Mouse (Mus musculus) MEL (cell line): ENCODE data around the gene Hikeshi. TPM values are rescaled to one million over a fixed set of nuclear protein-coding genes. Genes with fewer than 3 reads are reported as not detected.

ENCODE experiments used
- BHLHE40 ChIP-seq: IDR thresholded peaks from 2 replicates; pipeline ENCODE4 v1.6.1; 2012; ENCODE audit warnings: low read depth, mild to moderate bottlenecking, inconsistent platforms, low read length, improper control_type of control experiment, borderline replicate concordance
- CHD1 ChIP-seq: IDR thresholded peaks from 2 replicates; pipeline ENCODE4 v1.6.1; 2012; ENCODE audit warnings: low read depth, mild to moderate bottlenecking, inconsistent platforms, low read length, improper control_type of control experiment
- CHD2 ChIP-seq: IDR thresholded peaks from 2 replicates; pipeline ENCODE4 v1.6.1; 2011; ENCODE audit warnings: low read length, improper control_type of control experiment
- E2F4 ChIP-seq: IDR thresholded peaks from 2 replicates; pipeline ENCODE4 v1.6.1; 2011; ENCODE audit warnings: low read depth, low read length, improper control_type of control experiment, borderline replicate concordance
- ELF1 ChIP-seq: IDR thresholded peaks from 2 replicates; pipeline ENCODE4 v1.6.1; 2014; ENCODE audit warnings: low read depth, mild to moderate bottlenecking, inconsistent platforms, low read length, improper control_type of control experiment, moderate library complexity
- ETS1 ChIP-seq: IDR thresholded peaks from 2 replicates; pipeline ENCODE4 v1.6.1; 2012; ENCODE audit warnings: low read depth, mild to moderate bottlenecking, inconsistent platforms, low read length, improper control_type of control experiment, moderate library complexity
- GABPA ChIP-seq: IDR thresholded peaks from 2 replicates; pipeline ENCODE4 v1.6.1; 2012; ENCODE audit warnings: low read depth, mild to moderate bottlenecking, inconsistent platforms, low read length, improper control_type of control experiment, moderate library complexity
- GATA1 ChIP-seq: IDR thresholded peaks from 2 replicates; pipeline ENCODE4 v1.6.1; 2011; ENCODE audit warnings: low read depth, low read length, improper control_type of control experiment
- JUND ChIP-seq: IDR thresholded peaks from 2 replicates; pipeline ENCODE4 v1.6.1; 2011; ENCODE audit warnings: low read depth, mild to moderate bottlenecking, improper control_type of control experiment, low read length
- KAT2A ChIP-seq: conservative IDR thresholded peaks from 2 replicates; pipeline ENCODE4 v1.6.1; 2012; ENCODE audit warnings: low read depth, low read length, improper control_type of control experiment, inconsistent platforms
- MAZ ChIP-seq: IDR thresholded peaks from 2 replicates; pipeline ENCODE4 v1.6.1; 2012; ENCODE audit warnings: low read depth, mild to moderate bottlenecking, inconsistent platforms, low read length, improper control_type of control experiment
- MEF2A ChIP-seq: IDR thresholded peaks from 2 replicates; pipeline ENCODE4 v1.6.1; 2014; ENCODE audit warnings: low read depth, mild to moderate bottlenecking, inconsistent platforms, low read length, improper control_type of control experiment; ENCODE audit not compliant: poor library complexity, insufficient replicate concordance, severe bottlenecking; ENCODE audit errors: extremely low read depth
- MXI1 ChIP-seq: IDR thresholded peaks from 2 replicates; pipeline ENCODE4 v1.6.1; 2011; ENCODE audit warnings: mild to moderate bottlenecking, low read depth, low read length, improper control_type of control experiment
- MYB ChIP-seq: IDR thresholded peaks from 2 replicates; pipeline ENCODE4 v1.6.1; 2011; ENCODE audit warnings: mild to moderate bottlenecking, low read depth, low read length, improper control_type of control experiment
- MYC ChIP-seq: IDR thresholded peaks from 2 replicates; pipeline ENCODE4 v1.6.1; 2011; ENCODE audit warnings: low read depth, mild to moderate bottlenecking, low read length, improper control_type of control experiment, moderate library complexity
- POLR2AphosphoS2 ChIP-seq: IDR thresholded peaks from 2 replicates; pipeline ENCODE4 v1.6.1; 2011; ENCODE audit warnings: low read length, improper control_type of control experiment
- POLR2AphosphoS5 ChIP-seq: IDR thresholded peaks from 2 replicates; pipeline ENCODE4 v1.6.1; 2012; ENCODE audit warnings: low read depth, borderline replicate concordance, mild to moderate bottlenecking, inconsistent platforms, low read length, moderate library complexity, mixed read lengths
- RAD21 ChIP-seq: IDR thresholded peaks from 2 replicates; pipeline ENCODE4 v1.6.1; 2011; ENCODE audit warnings: mild to moderate bottlenecking, low read depth, low read length, improper control_type of control experiment
- SIN3A ChIP-seq: IDR thresholded peaks from 2 replicates; pipeline ENCODE4 v1.6.1; 2012; ENCODE audit warnings: low read length, improper control_type of control experiment, inconsistent platforms
- TBP ChIP-seq: IDR thresholded peaks from 2 replicates; pipeline ENCODE4 v1.8.0; 2011; ENCODE audit warnings: low read depth, low read length, improper control_type of control experiment
- TCF12 ChIP-seq: IDR thresholded peaks from 2 replicates; pipeline ENCODE4 v1.6.1; 2014; ENCODE audit warnings: low read depth, mild to moderate bottlenecking, inconsistent platforms, low read length, improper control_type of control experiment, moderate library complexity
- UBTF ChIP-seq: IDR thresholded peaks from 2 replicates; pipeline ENCODE4 v1.6.1; 2012; ENCODE audit warnings: low read depth, mild to moderate bottlenecking, inconsistent platforms, low read length, improper control_type of control experiment, moderate library complexity, borderline replicate concordance; ENCODE audit not compliant: insufficient read depth
- ZC3H11A ChIP-seq: IDR thresholded peaks from 2 replicates; pipeline ENCODE4 v1.6.1; 2012; ENCODE audit warnings: low read depth, mild to moderate bottlenecking, inconsistent platforms, low read length, improper control_type of control experiment
- ZKSCAN1 ChIP-seq: IDR thresholded peaks from 2 replicates; pipeline ENCODE4 v1.6.1; 2012; ENCODE audit warnings: low read depth, mild to moderate bottlenecking, inconsistent platforms, low read length, improper control_type of control experiment, moderate library complexity
- ZMIZ1 ChIP-seq: IDR thresholded peaks from 2 replicates; pipeline ENCODE4 v1.6.1; 2012; ENCODE audit warnings: low read depth, mild to moderate bottlenecking, inconsistent platforms, low read length, improper control_type of control experiment, moderate library complexity
- ZNF384 ChIP-seq: IDR thresholded peaks from 2 replicates; pipeline ENCODE4 v1.6.1; 2012; ENCODE audit warnings: low read depth, mild to moderate bottlenecking, inconsistent platforms, low read length, improper control_type of control experiment
- polyA plus RNA-seq, 2 experiments: library from polyadenylated mRNA; stranded (reverse) in 1 of 2; unstranded in 1 of 2; fragments of >175 nt in 1 of 2; fragments of >200 nt in 1 of 2; gene quantifications; 2 replicates each; pipeline versions ENCODE4 v1.2.1 to v1.2.4; 2012; ENCODE audit warnings: low replicate concordance in 2 of 2, low read depth in 1 of 2; ENCODE audit not compliant: insufficient read length in 2 of 2, insufficient read depth in 1 of 2, missing spikeins in 1 of 2
- total RNA-seq: library from RNA; depleted of rRNA; stranded (reverse); fragments of 300-350 nt; gene quantifications from 2 replicates; pipeline ENCODE4 v1.2.3, GENCODE M21; 2012

Gene Hikeshi
- total and polyA plus RNA-seq, 3 experiments, result 61.4 to 123 TPM; not detected in 1

- TF ChIP-seq ZMIZ1 (peak; percentile 75), TBP (peak; percentile 69; the same call in 1 of the 2 replicates), POLR2AphosphoS2 (peak; percentile 83; the same call in 1 of the 2 replicates), ZKSCAN1 (no peak), KAT2A (peak; percentile 79; the same call in 1 of the 2 replicates), POLR2AphosphoS5 (0 out of 2 replicates have a peak, but pooled peaks have one; percentile 68), CHD1 (peak; percentile 100), RAD21 (no peak), E2F4 (peak; percentile 94), GABPA (no peak), TCF12 (peak; percentile 36; the same call in 1 of the 2 replicates), ZC3H11A (no peak), MYC (no peak; the same call in 1 of the 2 replicates), ETS1 (0 out of 2 replicates have a peak, but pooled peaks have one; percentile 7), MXI1 (peak; percentile 91), MYB (no peak), GATA1 (no peak), MEF2A (no peak), JUND (no peak), ZNF384 (no peak), CHD2 (peak; percentile 78; the same call in 1 of the 2 replicates), MAZ (no peak), UBTF (no peak), BHLHE40 (no peak), SIN3A (peak; percentile 75), ELF1 (peak; percentile 75)
Observed at GRCm38 (mm10) chr7:89980485-89981422, 39.8 kb upstream of the Hikeshi start, which contains the start of gene Eed (continued).
